Mouse (Mus musculus): ENCODE measurements around the gene Gpx4. TPM values are rescaled to one million over a fixed set of nuclear protein-coding genes. Genes with fewer than 3 reads are reported as not detected.
"Not testable (repeated sequence)": the region's sequence is repeated elsewhere in the genome, so short reads cannot be mapped to it uniquely, and the experiment has no call there.

The Gpx4 gene
- total RNA-seq, 2 experiments from 2014 or later: 280 to 420 TPM

DNA sequence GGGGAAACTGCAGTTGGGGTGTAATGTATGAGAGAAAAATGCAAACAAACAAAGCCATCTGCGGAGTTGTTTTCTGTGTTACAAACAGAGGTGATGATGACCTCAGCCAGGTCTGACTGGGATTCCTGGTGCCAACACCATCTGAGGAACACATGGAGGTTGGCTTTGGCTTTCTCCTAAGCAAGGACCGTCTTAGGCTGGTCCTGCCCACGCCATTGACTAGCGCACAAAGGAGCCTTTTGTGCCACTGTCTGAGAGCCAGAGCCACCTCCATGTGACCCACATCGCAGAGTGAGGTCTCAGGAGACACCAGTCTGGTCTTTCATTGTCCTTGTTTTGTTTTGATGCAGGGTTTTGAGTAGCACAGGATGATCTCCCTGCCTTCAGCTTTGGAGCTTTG is 1.4 kb downstream of the Gpx4 start:
- no peak for ATAC-seq (replicated peaks; ENCODE audit: poor library complexity, severe bottlenecking)

DNA sequence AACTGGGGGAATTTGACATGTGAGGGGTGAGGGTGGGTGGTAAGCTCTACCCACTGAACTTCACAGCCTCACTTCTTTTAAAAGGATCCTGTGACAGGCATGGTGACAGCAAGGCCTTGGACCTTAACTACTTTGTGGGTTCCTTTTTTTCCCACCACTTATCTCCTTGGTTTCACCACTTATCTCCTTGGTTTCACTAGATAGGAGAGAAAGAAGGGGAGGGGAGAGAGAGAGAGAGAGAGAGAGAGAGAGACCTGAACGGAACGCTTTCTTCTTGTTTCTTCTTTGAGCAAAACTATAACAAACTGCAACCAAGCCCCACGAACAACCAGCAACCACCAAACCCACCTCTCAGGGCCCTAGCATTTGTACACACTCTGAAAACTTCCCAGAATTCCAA is 1.9 kb downstream of the Gpx4 start:
- ATAC-seq (replicated peaks; ENCODE audit: poor library complexity, severe bottlenecking): no peak

DNA sequence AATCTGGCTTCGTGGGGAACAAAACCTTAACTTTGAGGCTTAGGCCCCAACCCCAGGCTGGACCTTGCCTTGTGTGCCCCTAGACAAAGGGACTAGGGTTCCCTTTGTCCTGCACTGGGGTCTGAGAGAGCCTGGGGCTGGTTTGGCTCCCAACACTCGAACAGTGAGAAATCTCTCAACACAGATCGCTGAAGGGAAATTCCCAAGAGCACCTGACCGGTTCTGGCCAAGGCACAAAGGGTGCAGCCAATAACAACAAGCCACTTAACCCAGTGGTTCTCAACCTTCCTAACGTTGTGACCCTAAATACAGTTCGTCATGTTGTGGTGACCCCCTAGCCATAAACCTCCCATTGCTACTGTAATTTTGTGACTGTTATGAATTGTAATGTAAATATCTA is 3.3 kb downstream of the Gpx4 start:
- no peak for ATAC-seq (replicated peaks; ENCODE audit: poor library complexity, severe bottlenecking)

- ATAC-seq (replicated peaks; ENCODE audit: poor library complexity, severe bottlenecking): no peak
Measured at GRCm38 (mm10) chr10:80050885-80051617, 4.1 kb downstream of the Gpx4 start.

GRCm38 (mm10) chr10:80051618-80052373 is 4.8 kb downstream of the Gpx4 start:
- peak; percentile 16 for ATAC-seq (replicated peaks; ENCODE audit: poor library complexity, severe bottlenecking)

DNA sequence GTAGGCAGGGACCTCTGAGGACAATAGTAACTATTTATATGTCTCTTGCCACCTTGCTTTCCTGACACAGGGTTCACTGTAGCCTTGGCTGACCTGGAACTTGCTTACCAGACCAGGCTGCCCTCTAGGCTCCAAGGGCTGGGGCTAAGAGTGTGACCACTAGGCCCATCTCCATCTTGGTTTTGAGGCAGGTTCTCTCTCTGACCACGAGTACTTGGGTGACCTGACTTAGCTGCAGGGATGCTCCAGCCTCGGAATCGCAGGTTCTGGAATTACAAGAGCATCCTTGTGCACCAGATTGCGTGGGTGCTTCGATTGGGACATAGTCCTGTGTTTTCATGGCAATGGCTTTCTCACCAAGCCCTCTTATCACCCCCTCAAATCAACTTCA is 5.4 kb downstream of the Gpx4 start:
- ATAC-seq (replicated peaks; ENCODE audit: poor library complexity, severe bottlenecking): no peak

- peak; percentile 86 for ATAC-seq (replicated peaks; ENCODE audit: poor library complexity, severe bottlenecking)
Measured at GRCm38 (mm10) chr10:80053259-80053780, 6.4 kb downstream of the Gpx4 start.

DNA sequence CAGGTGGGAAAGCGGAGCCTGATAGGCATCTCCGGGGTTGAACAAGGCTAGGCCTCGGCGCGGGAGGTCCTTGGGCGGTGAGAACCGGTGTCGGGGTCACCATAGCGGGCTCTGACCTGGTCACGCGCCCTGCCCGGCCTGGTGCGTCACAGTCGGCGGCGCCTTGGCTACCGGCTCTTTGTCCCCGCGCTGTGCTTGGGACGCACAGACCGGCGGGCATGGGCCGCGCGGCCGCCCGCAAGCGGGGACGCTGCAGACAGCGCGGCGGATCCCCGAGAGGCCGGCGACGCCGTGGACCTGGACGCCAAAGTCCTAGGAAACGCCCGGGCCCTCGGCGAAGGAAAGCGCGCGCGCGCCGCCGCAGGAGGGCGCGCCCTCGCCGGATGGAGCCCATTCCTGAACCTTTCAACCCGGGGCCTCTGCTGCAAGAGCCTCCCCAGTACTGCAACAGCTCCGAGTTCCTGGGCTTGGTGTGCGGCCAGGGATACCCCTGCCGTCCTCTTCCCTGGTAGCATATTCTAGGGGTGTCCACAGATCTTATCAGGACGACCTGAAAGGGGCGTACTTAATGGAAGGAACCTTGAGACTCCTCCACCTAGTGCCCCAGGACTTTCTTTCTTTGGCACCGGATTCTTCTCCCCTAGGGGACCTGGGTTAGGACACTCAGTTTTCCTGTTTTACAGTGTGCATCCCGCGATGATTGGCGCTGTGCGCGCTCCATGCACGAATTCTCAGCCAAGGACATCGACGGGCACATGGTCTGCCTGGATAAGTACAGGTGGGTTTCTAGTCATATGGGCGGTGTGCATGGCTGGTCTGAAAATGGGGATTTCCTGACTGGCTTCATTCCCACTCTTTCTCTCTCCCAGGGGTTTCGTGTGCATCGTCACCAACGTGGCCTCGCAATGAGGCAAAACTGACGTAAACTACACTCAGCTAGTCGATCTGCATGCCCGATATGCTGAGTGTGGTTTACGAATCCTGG is 7.2 kb downstream of the Gpx4 start:
- ATAC-seq (replicated peaks; ENCODE audit: poor library complexity, severe bottlenecking): peak; percentile 20; the same call in 1 of the 2 replicates

GRCm38 (mm10) chr10:80054911-80055310 is 7.9 kb downstream of the Gpx4 start:
- not testable (repeated sequence) for ATAC-seq (replicated peaks; ENCODE audit: poor library complexity, severe bottlenecking)

- ATAC-seq (replicated peaks; ENCODE audit: poor library complexity, severe bottlenecking): no peak
Measured at GRCm38 (mm10) chr10:80055364-80055763, 8.4 kb downstream of the Gpx4 start.

GRCm38 (mm10) chr10:80055891-80056290 is 8.9 kb downstream of the Gpx4 start:
- no peak for ATAC-seq (replicated peaks; ENCODE audit: poor library complexity, severe bottlenecking)

- no peak for ATAC-seq (replicated peaks; ENCODE audit: poor library complexity, severe bottlenecking)
Measured at GRCm38 (mm10) chr10:80056506-80056905, 9.5 kb downstream of the Gpx4 start.

GRCm38 (mm10) chr10:80056976-80057682 is 10.2 kb downstream of the Gpx4 start:
- ATAC-seq (replicated peaks; ENCODE audit: poor library complexity, severe bottlenecking): no peak

- no peak for ATAC-seq (replicated peaks; ENCODE audit: poor library complexity, severe bottlenecking)
Measured at GRCm38 (mm10) chr10:80057683-80058326, 10.8 kb downstream of the Gpx4 start.

DNA sequence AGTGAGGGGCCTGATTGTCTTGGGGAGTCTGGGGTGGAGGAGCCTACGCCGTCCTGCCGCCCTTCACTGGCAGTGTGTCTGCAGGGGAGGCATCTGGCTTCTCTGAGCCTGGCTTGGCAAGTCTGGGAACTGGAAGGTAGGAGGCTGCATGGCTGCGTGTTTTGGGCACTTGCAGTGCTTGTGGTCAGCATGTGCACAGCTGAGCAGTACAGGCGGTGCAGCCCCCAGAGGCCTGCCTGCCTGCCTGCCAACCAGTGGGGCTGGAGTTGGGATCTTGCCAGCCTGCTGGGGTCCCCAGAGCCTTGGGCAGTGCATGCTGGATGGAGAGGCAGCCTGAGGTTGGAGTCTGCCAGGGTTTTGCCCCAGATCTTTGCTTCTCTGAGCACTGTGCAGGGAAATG is 16.1 kb downstream of the Gpx4 start:
- ATAC-seq (replicated peaks; ENCODE audit: poor library complexity, severe bottlenecking): no peak

GRCm38 (mm10) chr10:80063877-80064650 is 17.1 kb downstream of the Gpx4 start:
- no peak; the same call in 1 of the 2 replicates for ATAC-seq (replicated peaks; ENCODE audit: poor library complexity, severe bottlenecking)

GRCm38 (mm10) chr10:80069251-80069650 is 22.3 kb downstream of the Gpx4 start:
- ATAC-seq (replicated peaks; ENCODE audit: poor library complexity, severe bottlenecking): no peak

- no peak for ATAC-seq (replicated peaks; ENCODE audit: poor library complexity, severe bottlenecking)
Measured at GRCm38 (mm10) chr10:80069948-80070450, 23.0 kb downstream of the Gpx4 start.

All from granulocyte monocyte progenitor cell, adult 5-6 weeks (primary cell).